Mouse (Mus musculus): ENCODE data around the gene Gm8251.
A peak's percentile ranks its signal among the peaks of the same experiment; 100 is the strongest.
"Not testable (repeated sequence)": the region's sequence is repeated elsewhere in the genome, so short reads cannot be mapped to it uniquely, and the experiment has no call there.

The Gm8251 gene

GRCm38 (mm10) chr1:44061836-44062235 is at the start of gene Gm8251:
Gene Gm8251, minus strand, starts transcription at chr1:44061936.
- no peak for DNase-seq

DNA sequence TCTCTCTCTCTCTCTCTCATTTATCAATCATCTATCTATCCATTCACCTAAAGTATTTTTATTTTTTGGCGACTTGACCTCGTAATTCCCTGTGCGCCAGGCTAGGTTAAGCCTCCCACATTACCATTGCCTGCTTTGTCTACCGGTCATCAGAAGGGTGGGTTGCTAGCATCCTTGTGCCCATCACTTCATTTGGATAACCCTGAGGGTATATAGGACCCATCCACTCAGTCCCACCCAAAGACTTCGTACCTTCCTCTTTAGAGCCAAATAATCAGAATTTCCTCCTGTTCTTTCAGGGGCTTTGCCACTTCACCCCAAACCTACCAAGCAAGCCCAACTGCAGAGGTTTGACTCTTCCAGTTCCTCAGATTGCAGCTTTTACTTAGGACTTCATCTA is 41.2 kb upstream of the Gm8251 start:
- no peak for DNase-seq

- DNase-seq: peak; percentile 94 to 95
Measured at GRCm38 (mm10) chr1:44102259-44102717, 40.6 kb upstream of the Gm8251 start, which contains the start of gene Tex30. Gene Tex30, minus strand, starts transcription at chr1:44102441.

- DNase-seq: peak; percentile 15 to 24
Measured at GRCm38 (mm10) chr1:44101448-44102225, 39.9 kb upstream of the Gm8251 start.

GRCm38 (mm10) chr1:44064625-44065024 is 2.9 kb upstream of the Gm8251 start:
- DNase-seq: peak; percentile 29 to 71

- no peak for DNase-seq
Measured at GRCm38 (mm10) chr1:44063439-44063838, 1.7 kb upstream of the Gm8251 start.

- no peak for DNase-seq
Measured at GRCm38 (mm10) chr1:44057805-44058204, 3.9 kb downstream of the Gm8251 start.

DNA sequence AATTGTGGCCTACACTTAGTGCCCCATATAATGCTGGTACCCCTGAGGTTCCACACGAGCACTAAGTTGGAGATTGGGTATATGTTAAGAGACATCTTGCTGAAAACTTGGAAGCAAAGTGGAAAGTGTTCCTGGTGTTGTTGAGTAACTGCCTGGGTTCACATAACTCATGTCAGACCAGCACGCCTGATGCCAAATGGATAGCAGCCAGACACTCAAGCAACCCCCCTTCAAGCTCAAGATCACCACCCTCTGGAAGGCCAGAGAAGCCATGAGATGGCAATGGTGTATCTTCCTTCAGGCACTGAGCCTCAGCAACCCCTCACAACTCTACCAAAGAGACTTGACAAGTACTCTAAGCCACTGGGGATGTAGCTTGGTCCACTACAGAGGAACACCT is 15.2 kb downstream of the Gm8251 start:
- DNase-seq: no peak

DNA sequence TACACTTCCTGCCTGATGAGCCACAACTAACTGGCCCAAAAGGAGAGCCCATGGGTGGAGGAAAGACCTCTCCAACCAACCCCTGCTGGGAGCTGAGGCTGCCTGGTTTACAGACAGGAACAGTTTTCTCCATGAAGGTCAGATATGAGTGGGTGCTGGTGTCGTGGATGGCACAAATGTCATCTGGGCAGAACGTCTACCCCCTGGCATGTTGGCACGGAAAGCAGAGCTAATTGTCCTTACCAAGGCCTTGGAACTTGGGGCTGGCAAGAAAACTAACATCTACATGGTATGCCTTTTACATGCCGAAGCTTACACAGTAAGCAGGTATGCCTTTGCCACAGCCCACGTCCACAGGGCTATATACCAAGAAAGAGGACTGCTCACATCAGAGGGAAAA is 16.0 kb downstream of the Gm8251 start:
- DNase-seq: not testable (repeated sequence)

GRCm38 (mm10) chr1:44042555-44042915 is 19.2 kb downstream of the Gm8251 start:
- no peak for DNase-seq

DNA sequence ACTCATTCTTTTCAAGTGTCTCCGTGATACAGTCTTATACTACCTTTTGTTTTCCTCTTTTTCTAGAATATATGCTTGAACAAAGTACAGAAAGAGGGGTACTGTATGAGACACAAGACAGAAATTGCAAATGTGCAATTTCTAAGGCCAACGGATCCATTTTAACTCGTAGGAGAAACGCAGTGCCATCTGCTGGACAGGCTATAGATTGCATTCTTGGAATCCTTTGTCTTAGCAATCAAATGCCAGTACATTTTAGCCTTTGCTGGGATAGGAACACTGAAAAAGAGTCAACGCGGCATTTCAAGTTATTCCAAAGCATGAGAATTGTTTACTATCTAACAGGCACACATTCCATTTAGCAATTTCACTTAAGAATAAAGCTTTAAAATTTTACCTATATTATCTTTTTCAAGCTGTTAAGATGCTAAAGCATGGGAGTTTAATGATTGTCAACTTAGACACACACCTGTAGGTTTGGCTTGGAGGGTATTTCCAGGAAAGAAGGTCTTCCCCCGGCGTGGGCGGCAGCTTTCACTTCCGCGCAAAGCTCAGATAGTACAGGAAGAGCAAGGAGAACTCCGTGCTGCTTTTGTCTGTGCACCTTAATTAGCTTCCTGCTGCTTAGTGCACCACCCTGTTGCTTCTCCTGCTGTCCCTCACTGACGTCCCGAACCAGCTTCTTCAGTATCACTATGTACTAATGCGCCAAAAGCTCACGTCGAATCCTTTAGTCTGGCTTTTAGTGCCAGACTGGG is 19.8 kb downstream of the Gm8251 start:
- DNase-seq: peak; percentile 12 to 57

GRCm38 (mm10) chr1:44032948-44033347 is 28.8 kb downstream of the Gm8251 start:
- no peak for DNase-seq

DNA sequence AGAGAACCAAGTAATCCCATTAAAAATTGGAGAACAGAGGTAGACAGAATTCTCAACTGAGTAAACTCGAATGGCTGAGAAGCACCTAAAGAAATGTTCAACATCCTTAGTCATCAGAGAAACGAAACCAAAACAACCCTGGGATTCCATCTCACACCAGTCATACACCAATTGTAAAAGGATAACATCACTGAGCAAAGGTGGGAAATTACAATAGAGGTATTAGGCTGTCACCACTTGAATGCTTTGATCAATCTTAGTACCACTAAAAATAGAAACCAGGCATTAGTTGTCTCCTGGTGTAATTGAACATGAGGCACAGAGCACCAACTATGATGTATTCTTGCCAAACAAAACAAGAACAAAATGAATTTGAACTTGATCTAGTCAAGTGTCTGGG is 29.5 kb downstream of the Gm8251 start:
- DNase-seq: no peak

DNA sequence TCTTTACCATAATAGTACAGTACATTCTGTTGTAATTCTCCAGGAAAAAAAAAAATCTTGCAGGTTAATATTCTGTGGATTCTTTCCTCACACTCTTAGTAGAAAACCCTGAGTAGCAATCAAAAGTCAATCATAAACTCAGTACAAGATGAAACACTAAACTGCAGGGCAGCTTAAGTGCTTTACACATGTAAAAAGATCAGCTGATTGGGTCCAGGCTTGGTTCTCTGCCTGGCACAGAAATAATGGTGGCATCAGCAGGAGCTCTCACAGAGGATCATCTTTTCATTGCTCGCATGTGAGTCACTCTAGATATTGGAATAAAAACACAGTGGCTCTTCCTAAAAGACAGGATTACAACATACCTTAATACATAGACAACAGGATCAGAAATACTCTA is 34.1 kb downstream of the Gm8251 start:
- peak; percentile 34 to 44 for DNase-seq

DNA sequence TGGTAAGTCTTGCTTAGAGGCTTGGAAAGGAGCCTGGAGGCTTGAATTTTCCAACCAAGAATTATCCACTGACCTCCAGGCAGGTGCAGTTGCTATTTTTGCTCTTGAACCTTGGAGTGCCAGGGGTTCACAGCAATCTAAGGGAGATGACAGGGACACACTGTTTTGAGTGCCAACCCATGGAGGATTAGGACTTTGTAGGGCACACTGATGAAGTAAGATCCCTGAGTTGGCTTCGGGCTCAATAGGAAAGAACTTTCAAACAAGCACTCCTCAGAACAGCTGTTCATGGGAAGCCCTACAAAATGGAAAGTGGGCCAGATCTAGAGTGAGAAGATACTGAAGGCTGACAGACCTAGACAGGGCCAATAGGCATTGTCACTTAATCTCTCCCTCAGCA is 39.1 kb downstream of the Gm8251 start:
- DNase-seq: no peak

DNA sequence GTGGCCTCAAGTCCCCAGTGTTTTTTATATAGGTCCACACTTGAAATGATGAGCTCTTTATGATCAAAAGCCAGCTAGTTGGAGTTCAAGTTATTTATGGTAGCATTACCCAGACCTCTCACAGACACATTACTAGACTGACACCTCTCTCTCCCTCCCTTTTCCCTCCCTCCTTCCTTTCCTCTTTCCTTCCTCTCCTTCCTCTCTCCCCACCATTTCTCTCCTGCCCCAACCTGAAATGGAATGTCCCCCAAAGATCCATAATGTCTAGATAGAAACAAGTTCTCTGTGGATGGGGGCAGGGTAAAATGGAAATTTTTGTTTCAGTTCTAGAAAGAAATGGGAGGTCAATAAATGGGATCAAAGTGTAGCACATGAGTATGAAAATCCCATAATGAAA is 41.8 kb downstream of the Gm8251 start, which contains the start of gene Mettl21c:
TSS of gene Mettl21c (minus strand) at position 101 of the 400 bp plus-strand sequence.
- no peak for DNase-seq

DNA sequence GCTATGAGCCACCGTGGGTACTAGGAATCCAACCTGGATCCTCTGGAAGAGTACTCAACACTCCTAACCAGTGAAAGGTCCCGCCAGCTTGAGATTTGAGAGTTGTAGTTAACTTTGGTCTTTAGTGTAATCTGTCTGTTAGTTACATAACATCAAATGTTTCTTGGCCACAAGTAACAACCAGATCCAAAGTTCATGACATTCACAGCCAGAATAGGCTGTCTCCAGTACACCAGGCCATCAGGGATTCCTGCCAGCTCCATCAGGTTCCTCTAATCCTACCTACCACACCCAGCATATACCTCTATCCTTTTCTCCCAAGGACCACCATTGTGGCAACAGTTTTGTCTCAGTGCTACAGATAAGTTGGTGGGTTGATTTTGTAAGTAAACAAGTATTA is 46.2 kb downstream of the Gm8251 start:
- peak; percentile 53 to 61 for DNase-seq
